9 mouse cellular contexts compared by ENCODE assay signal in genomic region chr10:99097374-99097773, GRCm38 (mm10). TPM values are rescaled to one million over a fixed set of nuclear protein-coding genes. Genes with fewer than 3 reads are reported as not detected.
DNase-seq lines count a peak whose midpoint lies in the region; ATAC-seq and TF ChIP-seq lines count a peak whose summit lies in the region.
"Had no signal": no experiment of that assay in that cellular context is flagged by ENCODE, and none has a peak within 500 bp of the region (broad histone marks: within the 10 kb centered on the region; RNA-seq: fewer than 3 reads in every experiment).

No protein-coding gene starts in this region.

- H3K27ac ChIP-seq in heart, embryonic 11.5 days (ENCODE audit: low read depth, low read length) = no peak overlapping the region
- H3K27ac ChIP-seq in testis, adult 2 months (ENCODE audit: control insufficient read depth, insufficient read depth, low read depth, low read length) = no peak overlapping the region

- intact Hi-C loops in left cerebral cortex, postnatal 10 days (cut with DNase I) = no loop called here

- no peaks in the 10 kb centered on the region for H3K4me1 ChIP-seq in heart, embryonic 11.5 days (ENCODE audit: control insufficient read depth, insufficient read depth, low read length)
- peaks cover 2% of the 10 kb centered on the region; the same call in 1 of the 2 replicates for H3K4me1 ChIP-seq in testis, adult 2 months (ENCODE audit: control insufficient read depth, insufficient read depth, low read length)

- peak; percentile 37; the same call in 1 of the 2 replicates for TF ChIP-seq CTCF in testis, adult 2 months (IDR thresholded peaks at IDR 0.05; ENCODE audit: control insufficient read depth, insufficient read depth, insufficient replicate concordance, low read depth, low read length)

- no peaks in the 10 kb centered on the region for H3K27me3 ChIP-seq in heart, embryonic 11.5 days (ENCODE audit: control insufficient read depth, insufficient read depth, low read length)
- no peaks in the 10 kb centered on the region for H3K27me3 ChIP-seq in testis, adult 2 months (ENCODE audit: control insufficient read depth, insufficient read depth, low read length)

- no peaks in the 10 kb centered on the region for H3K9me3 ChIP-seq in heart, embryonic 11.5 days (replicated peaks; ENCODE audit: control insufficient read depth, low read length)

- peak; percentile 75 for DNase-seq in heart, adult 11 months
- no peak for DNase-seq in testis, postnatal 14 days (ENCODE audit: low spot score)
- DNase-seq in cerebellum, adult 8-10 months = peak; percentile 38
- DNase-seq in left cerebral cortex, postnatal 10 days (ENCODE audit: extremely low spot score in 1 of 2, low spot score in 2 of 2) = peak; percentile 40 to 43
- DNase-seq in retina, postnatal 1 day = peak; percentile 64
- no peak for DNase-seq in Muller cell, postnatal 12 days (ENCODE audit: inconsistent ontology term)

- 72% methylated on average over 10 of the region's 10 CpGs for WGBS in heart, embryonic 11.5 days (ENCODE audit: insufficient replicate concordance)

- H3K4me3 ChIP-seq in heart, embryonic 11.5 days (ENCODE audit: low read depth, low read length) = no peak overlapping the region
- no peak overlapping the region for H3K4me3 ChIP-seq in testis, adult 2 months (ENCODE audit: control insufficient read depth, low read depth, low read length)

- ATAC-seq in heart, embryonic 11.5 days (replicated peaks; ENCODE audit: insufficient number of reproducible peaks, low FRiP score, low TSS enrichment) = no peak

- no peak overlapping the region for H3K4me2 ChIP-seq in heart, embryonic 11.5 days

- H3K36me3 ChIP-seq in heart, embryonic 11.5 days (ENCODE audit: control insufficient read depth, insufficient read depth, low read length) = no peaks in the 10 kb centered on the region
- H3K36me3 ChIP-seq in testis, adult 2 months (ENCODE audit: control insufficient read depth, insufficient read depth, low read length) = no peaks in the 10 kb centered on the region

- H3K9ac ChIP-seq in heart, embryonic 11.5 days (ENCODE audit: low read depth, low read length) = no peak overlapping the region

- TF ChIP-seq POLR2A in testis, adult 2 months (IDR thresholded peaks at IDR 0.05; ENCODE audit: control insufficient read depth, low read depth, low read length) = no peak

RNA-seq across cellular contexts. Expression of gene Poc1b, which starts 9.5 kb away (rescaled TPM):
- polyA plus RNA-seq in heart, embryonic 11.5 days (2014; fragmentation: Nextera tagmentation; extraction: Ambion mirVana) = 10.3 and 14.2 TPM in 2 replicates
- 73.4 and 78.4 TPM in 2 replicates for polyA plus RNA-seq in testis, adult 2 months (2012; rRNA removed)
- 1 to 10 TPM; 6.6 to 8.2 TPM for total RNA-seq in left cerebral cortex, postnatal 10 days (2021)

RNA-seq across cellular contexts. Expression of gene Galnt4, which starts 10.6 kb away (rescaled TPM):
- polyA plus RNA-seq in heart, embryonic 11.5 days (2014; fragmentation: Nextera tagmentation; extraction: Ambion mirVana) = 6.2 and 7.7 TPM in 2 replicates
- 0.61 and 0.67 TPM in 2 replicates for polyA plus RNA-seq in testis, adult 2 months (2012; rRNA removed)
- 1 to 10 TPM; 3.4 to 3.8 TPM for total RNA-seq in left cerebral cortex, postnatal 10 days (2021)

RNA-seq across cellular contexts. Expression of gene Phxr2, which starts 28.8 kb away (rescaled TPM):
- polyA plus RNA-seq in heart, embryonic 11.5 days (2014; fragmentation: Nextera tagmentation; extraction: Ambion mirVana) = not detected in 2 replicates
- polyA plus RNA-seq in testis, adult 2 months (2012; rRNA removed) = not detected in 2 replicates
- total RNA-seq in left cerebral cortex, postnatal 10 days (2021) = not detected
- polyA plus RNA-seq: heart, embryonic 14.5 days had no signal

Comparison
In these comparisons a context has a peak if more than half of its experiments do, and no peak if none do; other contexts are left out.
1. DNase-seq: peak in heart, adult 11 months (single experiment), cerebellum, adult 8-10 months (single experiment), left cerebral cortex, postnatal 10 days (2 of 2) and retina, postnatal 1 day (single experiment); none in testis, postnatal 14 days (single experiment) and Muller cell, postnatal 12 days (single experiment).